Mouse (Mus musculus) lung, adult 18-20 months (tissue): Measurements from ENCODE around the gene Gpr152.

Experiments used
- DNase-seq, 2 experiments: peaks; one replicate each; pipeline ENCODE4 v3.0.0; 2022; ENCODE audit warnings: mixed read lengths in 2 of 2

Gpr152 gene

DNA sequence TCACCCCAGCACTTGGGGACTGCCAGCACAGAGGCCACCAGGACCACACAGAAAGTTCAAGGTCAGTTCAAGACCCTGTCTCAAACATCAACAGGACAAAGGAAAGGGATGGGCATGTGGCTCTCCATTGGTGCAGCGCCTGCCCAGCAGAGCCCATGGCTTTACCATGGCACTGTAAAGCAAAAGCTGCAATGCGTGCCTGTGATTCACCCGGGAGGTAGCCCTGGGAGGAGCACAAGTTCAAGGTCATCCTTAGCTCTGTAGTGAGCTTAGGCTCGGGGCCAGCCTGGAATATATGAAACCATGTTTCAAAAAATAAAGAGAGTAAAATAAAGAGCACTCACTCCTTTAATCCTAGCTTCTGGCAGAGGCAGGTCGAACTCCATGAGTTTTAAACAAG lies 12.3 kb downstream of the Gpr152 start:
- DNase-seq = no peak

- no peak for DNase-seq
Observed at GRCm38 (mm10) chr19:4152445-4153231, 13.1 kb downstream of the Gpr152 start.

DNA sequence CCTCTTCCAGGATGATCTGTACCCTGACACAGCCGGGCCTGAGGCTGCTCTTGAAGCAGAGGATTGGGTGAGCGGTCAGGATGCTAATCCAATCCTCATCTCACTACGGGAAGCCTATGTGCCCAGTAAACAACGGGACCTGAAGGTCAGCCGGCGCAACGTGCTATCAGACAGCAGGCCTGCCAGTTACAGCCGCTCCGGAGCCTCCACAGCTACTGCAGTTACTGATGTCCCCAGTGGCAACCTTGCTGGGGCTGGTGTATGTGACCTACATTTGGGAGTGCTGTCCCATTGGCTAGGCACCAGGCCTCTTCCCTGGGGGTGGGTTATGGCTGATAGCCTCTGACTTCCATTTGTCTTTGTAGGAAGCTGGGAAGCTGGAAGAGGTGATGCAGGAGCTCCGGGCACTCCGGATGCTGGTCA lies 13.7 kb downstream of the Gpr152 start, which contains the start of gene Ptprcap:
Ptprcap (plus strand) TSS at position 373 of the 423 bp plus-strand sequence.
- DNase-seq = no peak

- DNase-seq = peak in 1 of 2 experiments; percentile 27
Observed at GRCm38 (mm10) chr19:4154437-4155222, 15.0 kb downstream of the Gpr152 start.

DNA sequence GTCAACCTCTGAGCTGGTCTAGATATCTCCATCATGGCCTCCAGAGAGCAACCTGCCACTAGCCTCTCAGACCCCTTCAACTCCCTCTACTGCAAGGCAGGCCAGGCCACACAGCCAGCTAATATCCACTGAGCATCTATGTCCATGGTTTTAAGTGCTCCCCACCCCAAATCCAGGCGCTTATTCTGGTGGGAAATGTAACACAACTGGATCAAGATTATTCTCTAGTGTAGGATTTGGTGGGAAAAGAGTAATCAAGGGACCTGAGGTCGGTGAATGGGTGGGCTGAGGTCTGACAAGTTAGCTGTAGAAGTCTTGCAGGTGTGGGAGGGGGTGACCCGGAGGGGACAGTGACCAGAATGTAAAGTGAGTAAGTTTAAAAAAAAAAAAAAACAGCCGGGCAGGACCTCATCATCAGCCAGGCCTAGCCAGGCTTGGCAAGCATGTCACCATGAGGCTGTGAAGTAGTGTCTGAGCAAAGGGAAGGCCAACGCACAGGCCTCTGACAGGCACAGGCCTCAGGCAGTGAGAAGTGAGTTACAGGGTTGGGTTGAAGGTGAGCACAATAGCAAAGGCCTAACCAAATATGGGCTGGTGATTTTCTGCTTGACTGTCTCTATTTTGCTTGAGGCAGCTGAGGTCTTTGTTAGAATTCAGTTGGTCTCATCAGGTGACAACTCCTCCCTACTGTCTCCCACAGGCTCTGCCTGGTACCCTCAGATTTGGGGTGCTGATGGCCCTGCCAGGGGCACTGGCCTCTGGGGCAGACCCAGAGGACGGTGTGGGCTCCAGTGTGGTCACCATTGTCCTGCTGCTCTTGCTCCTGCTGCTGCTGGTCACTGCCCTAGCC lies 15.9 kb downstream of the Gpr152 start:
- DNase-seq = no peak

- no peak for DNase-seq
Observed at GRCm38 (mm10) chr19:4156073-4156579, 16.5 kb downstream of the Gpr152 start.

DNA sequence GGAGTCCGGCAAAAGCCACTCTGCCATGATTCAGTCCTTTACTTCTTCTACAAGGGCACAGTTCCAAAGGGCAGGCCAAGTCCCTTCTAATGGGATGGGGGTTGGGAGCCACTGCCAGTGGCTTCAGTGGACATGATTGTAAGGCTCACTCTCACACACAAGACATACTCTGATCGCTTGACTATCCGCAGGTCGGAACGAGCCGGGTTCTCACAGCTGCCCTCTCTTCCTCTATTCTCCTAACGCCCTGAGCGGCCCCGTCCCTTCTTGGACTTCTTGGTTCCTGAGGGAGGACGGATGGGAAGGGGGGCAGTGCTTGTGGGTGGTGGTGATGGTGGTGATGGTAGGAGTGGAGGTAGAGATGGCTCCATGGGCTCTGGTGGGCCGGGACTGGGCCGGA lies 17.2 kb downstream of the Gpr152 start:
- DNase-seq = no peak

GRCm38 (mm10) chr19:4159049-4159448 lies 19.5 kb downstream of the Gpr152 start:
- no peak for DNase-seq

- peak; percentile 96 to 98 for DNase-seq
Observed at GRCm38 (mm10) chr19:4162646-4163542, 23.3 kb downstream of the Gpr152 start, which contains the start of gene Rps6kb2. TSS of gene Rps6kb2 (minus strand) at chr19:4163354.

DNA sequence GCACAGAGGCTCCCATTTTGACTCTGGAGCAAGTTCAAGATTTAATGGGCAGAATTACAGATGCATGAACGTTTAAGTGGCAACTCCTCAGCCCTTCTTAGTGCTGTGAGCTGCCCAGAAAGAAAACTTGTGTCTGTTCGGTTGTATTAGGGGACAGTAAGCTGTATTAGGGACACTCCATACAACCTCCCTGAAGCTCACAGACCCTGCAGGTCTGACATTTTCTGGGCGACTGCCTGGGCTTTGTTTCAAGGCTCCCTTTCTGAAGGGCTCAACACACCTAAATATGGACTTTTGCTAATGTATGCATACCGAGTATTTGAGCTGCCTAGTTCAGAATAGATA lies 23.9 kb downstream of the Gpr152 start:
- DNase-seq = no peak

GRCm38 (mm10) chr19:4164100-4164499 lies 24.5 kb downstream of the Gpr152 start:
- no peak for DNase-seq

DNA sequence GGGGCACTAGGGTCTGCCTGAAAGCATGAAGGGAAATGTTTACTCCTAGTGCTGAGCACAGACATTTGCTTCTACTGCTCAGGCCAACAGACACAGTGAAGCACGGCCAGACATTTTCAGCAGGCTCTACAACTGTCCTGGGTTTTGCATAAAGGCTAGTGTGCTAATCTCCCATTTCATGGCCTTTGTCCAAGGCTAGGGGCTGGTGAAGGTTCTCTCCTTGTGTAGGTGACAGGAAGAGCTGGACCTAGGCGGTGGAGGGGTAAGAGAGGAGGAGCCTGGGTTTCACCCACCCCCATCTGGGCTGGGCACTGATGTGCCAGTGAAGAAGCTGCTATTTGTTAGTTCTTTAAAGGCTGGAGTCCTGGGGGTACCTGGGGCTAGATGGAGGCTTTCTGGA lies 25.1 kb downstream of the Gpr152 start:
- DNase-seq = no peak

- DNase-seq = no peak
Observed at GRCm38 (mm10) chr19:4166678-4167476, 27.3 kb downstream of the Gpr152 start.

DNA sequence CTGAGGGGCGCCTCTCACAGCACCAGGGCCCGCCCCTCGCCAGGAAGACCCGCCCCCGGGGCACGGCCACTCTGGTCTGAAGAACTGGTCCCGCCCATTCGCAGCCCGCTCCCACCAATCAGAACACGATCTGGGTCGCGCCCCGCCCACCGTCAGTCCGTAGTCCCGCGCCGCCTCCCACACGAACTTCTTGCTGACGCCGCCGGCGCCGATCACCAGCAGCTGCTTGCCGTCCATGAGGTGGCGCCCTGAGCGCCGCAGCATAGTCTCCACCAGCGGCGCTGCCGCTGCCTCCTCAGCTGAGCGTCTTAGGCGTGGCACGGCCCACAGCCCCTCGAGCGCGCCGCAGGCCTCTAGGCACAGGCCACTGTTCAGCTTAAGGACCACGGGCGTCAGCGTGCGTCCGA lies 29.8 kb downstream of the Gpr152 start:
- peak; percentile 99 for DNase-seq

DNA sequence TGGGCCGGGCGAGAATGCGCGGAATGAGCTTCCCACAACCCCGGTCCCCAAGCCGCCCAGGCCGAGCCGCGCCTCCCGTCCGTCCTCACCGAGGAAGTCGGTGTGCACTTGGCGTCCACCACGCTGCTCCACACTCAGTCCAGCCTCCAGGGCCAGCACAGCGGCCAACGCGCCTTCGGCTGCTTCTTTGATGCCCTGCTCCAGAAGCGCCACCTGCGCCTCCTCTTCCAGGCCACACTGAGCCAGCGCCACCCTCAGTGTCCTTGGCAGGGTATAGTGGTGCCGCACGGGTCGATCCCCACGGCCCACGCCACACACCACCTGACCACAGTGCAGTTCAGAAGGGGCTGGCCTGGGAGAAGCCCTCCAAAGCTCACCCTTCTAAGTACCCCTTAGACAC lies 30.2 kb downstream of the Gpr152 start:
- DNase-seq = no peak

DNA sequence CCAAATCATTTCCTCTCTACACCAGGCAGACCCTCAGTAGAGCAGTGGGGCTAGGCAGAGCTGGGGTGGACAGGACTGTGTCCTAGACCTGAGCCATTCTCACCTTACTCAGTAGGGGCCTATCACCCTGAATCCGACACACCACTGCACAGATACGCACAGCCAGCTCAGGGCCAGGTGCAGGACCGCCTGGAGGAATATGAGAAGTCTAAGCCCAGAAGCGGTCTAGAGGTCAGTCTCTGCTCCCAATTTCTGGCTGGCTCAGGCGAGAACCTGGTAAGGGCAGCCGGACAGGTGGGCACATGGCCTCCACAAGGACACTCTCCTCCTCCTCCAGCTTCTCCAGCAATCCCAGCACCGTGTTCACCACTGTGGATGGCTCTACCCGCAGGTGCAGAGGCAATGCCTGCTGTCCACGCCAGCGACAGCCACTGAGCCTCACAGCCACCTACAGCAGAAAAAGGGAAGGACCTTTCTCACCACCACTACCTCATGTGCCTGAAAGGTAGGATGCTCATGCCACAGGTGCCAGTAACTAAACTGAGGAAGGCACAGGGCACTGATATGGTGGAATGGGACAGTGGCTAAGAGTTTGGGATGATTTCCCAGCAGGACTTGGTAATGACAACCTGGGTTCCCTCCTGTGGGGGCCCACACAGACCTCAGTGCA lies 31.3 kb downstream of the Gpr152 start:
- no peak for DNase-seq

GRCm38 (mm10) chr19:4171393-4172290 lies 32.1 kb downstream of the Gpr152 start:
- DNase-seq = no peak

- no peak for DNase-seq
Observed at GRCm38 (mm10) chr19:4172925-4173324, 33.3 kb downstream of the Gpr152 start.

GRCm38 (mm10) chr19:4175368-4175947 lies 35.9 kb downstream of the Gpr152 start, which contains the start of gene Carns1:
TSS of gene Carns1 (minus strand) at chr19:4175479.
- no peak for DNase-seq
